Mouse (Mus musculus) thymus, adult 18-20 months (tissue): ENCODE data around the gene 1110051M20Rik.

ENCODE experiments used
- DNase-seq, 2 experiments: peaks; one replicate each; pipeline ENCODE4 v3.0.0; 2022; ENCODE audit warnings: mixed read lengths in 2 of 2

1110051M20Rik gene

DNA sequence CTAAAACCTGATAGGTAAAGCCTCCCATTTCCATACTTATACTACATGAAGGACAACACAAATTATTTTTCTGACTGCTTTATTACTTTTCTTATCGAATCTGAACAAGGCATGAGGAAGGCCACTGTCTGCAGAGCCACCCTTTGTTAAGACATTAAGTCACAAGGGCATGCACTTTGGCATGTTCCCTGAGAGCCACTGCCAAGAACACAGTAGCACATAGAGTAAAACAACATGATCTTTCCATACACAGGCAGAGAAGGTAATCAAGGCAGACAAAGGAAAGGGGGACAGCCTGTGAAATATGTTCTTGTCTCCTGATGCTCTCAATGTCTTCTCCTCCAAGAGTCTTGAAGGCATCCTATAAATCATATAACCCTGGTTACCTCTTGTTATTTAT lies 30.7 kb downstream of the 1110051M20Rik start:
- DNase-seq, result no peak

DNA sequence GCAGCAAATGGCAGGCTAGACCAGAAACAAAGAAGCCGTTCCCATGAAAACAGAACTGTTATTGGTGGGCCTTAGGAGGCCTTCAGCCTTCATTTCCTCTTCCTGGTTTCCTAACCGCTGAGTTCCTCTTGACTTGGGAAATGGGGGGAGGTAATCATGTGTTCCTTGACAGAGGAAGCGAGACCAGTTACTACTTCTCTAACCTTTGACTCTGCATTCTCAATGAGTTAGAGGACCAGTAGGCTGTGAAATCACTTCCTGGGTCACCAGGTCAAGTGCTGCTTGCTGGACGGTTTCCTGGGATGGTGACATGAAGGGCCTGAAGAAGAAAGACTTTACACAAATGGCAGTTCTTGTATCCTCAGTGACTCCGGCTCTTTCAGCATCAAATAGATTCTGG lies 32.1 kb downstream of the 1110051M20Rik start:
- no peak for DNase-seq

DNA sequence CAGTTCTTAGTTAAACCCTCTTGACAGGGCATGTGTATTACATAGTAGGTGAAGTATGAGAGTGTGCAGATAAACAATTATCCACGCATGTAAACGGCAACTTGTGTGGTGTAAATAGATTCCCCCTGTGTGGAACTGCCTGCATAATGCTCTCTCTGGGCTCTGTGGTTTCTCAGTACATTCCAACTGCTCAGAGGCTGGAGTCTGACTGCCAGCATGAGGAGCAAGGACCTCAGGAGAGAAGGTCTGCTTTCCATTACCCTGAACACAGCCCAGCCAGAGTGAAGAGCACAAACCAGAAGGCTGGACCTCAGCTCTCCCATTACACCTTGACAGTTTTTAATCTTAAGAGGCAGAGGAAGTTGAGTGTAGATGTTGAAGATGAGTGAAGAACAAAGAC lies 33.0 kb downstream of the 1110051M20Rik start:
- DNase-seq, result no peak

DNA sequence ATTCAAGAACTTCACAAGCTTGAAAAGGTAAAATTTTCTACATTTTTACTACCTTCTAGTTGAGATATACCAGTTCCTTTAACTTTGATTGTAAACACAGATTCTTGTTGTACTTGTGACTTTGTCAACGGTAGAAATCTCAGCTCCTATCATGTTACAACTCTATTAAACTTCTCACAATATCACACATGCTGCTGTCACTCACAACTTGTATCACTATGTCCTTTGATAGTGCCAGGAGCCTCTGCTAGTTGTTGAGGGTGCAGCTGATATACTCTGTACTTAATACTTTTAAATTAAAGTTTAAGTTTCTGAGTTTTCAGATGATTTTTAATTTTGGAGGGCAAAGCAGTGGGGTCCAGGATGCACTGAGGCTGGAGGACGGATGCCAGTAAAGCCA lies 36.5 kb downstream of the 1110051M20Rik start:
- no peak for DNase-seq

DNA sequence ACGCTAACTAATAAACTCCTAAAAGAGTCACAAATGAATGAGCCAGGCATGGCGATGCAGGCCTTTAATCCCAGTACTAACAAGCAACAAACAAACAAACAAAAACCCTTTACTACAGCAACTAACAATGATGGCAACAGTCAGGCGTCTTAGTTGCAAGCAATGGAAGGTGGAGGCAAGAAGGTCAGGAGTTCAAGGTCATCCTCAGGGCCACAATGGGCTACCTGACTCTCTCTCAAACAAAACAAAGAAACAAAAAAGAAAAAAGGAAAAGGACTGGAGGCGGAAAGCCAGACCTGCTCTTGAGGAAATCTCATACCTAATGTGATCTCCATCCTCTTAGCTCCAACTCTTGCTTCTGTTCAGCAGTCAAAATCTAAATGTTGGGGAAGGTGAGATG lies 39.4 kb downstream of the 1110051M20Rik start:
- no peak for DNase-seq

DNA sequence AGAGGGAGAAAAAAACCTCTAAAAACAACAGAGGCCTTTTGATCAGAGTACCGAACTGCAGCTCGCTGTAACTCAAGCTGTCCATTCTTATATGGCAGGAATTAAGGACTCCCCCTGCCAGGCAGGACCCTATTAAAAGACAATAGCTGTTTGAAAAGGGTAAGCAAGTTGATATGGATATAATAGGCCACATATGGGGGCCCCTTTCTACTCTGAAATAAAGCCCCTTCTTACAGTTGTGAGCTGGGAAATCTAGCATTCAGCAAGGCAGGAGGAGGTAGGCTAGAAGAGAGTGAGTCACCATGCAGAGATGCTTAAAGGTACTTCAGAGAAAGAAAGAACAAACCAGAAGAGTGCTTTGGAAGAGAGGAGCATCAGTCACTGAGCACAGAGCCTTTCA lies 44.8 kb downstream of the 1110051M20Rik start:
- DNase-seq, result no peak

DNA sequence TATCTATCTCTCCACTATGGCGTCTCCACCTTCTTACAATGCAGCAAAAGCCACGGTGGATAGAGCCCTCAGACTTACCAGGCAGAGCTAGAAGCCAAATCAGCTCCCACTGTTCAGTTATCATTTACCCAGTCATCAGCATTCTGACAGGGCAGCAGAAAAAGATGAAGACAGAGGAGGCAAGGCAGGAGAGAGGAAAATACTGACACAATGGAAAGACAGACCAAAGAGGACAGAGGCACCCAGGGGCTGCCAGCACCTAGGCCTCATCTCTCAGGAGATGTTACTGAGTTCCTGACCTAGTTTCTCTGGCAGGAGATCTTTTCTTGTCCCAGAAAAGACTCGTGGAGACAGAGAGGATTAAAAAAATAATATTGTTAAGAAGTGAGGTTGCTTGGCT lies 45.3 kb downstream of the 1110051M20Rik start:
- no peak for DNase-seq

DNA sequence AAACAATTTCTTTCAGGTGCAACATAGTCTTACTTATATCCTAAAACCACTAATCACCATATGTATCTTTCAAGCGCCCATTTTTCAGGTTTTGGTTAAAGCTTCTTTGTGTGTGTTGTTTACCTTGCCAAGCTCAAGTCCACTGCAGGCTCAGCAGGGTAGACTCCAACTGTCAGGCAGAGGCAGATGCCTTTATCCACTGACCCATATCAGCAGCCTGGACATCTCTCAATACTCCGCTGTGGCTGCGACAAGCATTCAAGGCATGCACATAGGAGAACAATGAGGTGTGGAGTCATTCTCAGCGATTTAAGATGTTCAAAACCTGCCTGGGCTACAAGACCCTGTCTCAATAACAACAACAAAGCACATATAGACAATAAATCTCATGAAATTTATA lies 50.4 kb downstream of the 1110051M20Rik start:
- no peak for DNase-seq

DNA sequence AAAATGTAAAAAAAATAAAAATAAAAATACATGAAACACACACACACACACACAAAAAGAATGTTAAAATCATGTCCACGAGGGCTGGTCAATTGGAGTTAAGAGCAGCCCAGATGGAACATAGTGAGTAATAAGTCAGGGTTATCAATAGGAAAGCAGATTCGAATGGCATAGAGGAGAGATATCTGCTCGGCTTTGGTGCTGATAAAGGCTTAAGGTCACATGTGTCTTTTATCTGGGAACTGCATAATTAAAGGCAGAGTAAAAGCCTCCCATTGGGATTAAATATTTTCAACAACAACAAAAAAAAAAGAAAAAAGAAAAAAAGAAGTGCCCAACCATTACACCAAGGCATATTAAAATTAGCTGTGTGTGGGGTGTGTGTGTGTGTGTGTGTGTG lies 55.8 kb downstream of the 1110051M20Rik start:
- no peak for DNase-seq

DNA sequence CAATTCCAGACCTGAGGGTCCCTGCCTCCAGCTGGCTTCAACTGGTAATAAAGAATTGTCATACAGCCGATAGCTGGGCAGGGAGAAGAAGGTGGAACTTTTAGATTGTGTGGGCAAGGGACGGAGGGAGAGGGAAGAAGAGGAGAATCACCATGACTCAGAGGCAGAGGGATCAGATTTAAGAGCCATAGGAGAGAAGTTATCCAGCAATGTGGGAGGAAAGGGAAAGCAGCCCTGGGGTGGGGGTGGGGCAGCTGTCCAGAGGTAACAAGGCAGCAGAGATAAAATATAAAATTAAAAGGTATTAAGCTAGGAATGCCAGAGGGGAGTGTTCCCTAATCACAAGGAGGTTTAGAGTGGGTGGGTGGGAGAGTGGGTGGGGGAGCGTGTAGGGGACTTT lies 56.2 kb downstream of the 1110051M20Rik start:
- no peak for DNase-seq

DNA sequence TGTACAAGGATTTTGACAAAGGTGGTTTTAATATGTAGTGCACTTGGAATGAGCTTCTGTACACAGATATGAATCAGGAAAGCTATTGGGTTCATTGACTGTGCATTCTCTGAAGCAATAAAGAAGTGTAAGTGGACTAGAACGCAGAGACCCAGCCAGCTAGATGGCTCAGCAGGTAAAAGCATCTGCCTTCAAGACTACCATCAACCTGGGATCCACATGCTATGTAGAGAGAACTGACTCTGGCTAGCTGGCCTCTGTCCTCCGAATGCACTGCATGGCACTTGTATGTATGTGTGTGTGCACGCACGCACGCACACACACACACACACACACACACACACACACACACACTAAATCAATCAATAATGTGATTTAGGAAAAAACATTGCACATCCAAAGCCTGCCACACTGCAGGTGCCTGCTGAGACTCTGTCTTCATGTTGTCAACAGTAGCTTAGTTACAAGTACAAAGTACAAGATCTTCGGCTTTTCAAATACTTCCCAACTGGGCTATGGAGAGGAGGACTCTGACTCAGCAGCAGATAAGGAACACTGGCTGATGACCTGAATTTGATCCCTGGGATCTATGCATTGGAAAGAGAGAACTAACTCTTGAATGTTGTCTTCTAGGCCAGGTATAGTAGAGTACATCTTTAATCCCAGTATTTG lies 57.1 kb downstream of the 1110051M20Rik start:
- DNase-seq, result no peak

DNA sequence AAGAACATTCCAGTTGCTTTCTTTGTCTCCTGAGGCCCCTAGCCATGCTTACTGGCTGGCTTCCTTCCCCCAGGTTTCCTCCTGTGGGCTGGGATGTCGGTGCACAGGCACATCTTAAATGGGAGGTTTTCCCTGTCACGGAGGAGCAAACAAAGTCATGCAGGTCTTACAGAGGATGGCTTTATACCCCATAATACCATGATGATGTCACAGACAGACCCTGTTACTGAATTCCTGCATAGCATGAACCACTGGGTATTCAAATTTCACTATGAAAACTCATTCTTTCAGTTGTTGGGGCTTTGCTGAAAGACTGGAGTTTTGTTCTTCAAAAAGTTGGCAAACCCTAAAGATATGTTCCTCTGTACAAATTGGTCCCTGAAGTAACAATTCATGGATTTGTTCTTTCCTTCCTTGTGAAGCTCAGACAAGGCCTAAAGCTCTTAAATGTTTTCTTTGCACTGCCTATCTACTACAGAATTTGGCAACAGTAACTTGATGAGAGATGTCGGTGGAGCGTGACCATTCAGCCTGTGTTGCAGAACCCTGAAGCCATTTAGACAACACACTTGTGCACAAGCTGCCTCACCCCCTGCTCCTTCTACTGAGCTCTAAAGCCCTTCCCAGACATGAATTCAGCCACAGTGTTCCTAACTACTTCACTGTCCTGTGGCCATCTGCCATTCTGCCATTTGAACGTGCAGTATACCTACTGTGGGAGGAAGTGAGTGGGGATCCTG lies 57.8 kb downstream of the 1110051M20Rik start:
- DNase-seq, result no peak

DNA sequence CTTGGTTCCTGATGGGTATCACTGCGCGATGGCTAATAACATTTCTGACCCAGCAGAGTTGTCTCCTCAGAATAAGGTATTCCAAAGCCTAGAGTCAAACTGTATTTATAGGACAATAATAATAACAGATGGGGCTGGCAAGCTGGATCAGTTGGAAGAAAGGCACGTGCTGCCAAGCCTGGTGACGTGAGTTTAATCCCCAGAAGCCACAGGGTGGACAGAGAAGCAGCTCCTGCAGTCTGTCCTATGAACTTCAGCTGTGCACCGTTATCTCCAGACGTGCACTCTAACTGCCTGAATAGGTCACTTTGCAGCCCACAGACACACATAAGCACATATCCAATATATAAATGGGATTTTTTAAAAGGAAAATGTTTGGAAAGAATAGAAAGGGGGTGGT lies 61.2 kb downstream of the 1110051M20Rik start:
- DNase-seq, result no peak

DNA sequence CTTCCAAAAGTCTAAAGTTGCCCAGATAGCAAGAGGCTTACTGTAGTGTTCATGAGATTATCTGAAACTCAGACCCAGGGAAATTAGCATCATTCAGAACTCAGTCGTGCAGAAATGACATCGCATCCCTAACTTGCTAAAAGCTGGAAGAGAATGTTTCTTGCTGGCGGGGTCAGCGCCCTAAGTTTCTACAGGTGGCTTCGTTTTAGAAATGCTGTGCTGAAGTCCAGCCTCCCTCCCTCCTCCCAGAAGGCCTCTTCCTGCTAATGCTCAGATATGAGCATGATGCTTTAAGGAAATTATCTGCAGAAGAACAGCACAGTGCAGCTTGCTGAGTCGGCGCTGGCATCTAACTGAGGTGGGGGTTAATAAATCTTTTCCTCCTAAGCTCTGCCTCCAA lies 67.5 kb downstream of the 1110051M20Rik start:
- no peak for DNase-seq

DNA sequence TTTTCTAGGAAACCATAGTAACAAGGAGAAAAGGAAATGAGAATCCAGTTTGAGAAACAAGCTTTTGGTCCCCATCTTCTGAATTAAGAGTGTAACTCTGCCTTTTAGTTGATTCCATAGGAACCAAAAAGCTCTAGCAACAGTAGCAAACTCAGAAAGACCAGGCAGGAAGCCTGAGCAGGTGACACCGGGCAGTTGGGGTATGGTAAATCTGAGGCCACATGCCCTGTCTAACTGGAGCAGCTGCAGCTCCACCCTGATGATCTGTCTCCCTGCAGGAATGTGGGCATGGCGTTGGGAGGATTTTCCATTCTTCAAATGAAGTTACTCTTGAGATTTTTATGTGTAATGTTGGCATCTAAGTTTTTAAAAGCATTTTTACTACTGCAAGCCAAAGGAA lies 74.2 kb downstream of the 1110051M20Rik start:
- no peak for DNase-seq

DNA sequence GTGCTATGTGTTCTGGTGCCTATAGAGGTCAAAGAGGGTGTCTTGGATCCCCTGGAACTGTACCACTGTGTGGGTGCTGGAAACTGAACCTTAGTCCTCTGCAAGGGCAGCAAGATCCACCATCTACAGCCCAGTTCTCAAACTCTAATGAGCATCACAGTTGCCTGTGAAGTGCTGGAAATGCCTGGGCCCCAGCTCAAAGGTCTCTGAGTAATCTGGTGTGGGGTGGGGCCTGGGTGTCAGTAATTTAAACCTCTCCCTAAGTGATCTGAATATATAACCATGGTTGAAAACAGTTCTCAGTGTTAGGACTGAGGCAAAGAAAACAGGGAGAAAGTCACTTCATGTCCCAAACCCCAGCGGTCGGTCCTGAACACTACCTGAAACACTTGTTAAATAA lies 81.2 kb downstream of the 1110051M20Rik start:
- DNase-seq, result no peak

DNA sequence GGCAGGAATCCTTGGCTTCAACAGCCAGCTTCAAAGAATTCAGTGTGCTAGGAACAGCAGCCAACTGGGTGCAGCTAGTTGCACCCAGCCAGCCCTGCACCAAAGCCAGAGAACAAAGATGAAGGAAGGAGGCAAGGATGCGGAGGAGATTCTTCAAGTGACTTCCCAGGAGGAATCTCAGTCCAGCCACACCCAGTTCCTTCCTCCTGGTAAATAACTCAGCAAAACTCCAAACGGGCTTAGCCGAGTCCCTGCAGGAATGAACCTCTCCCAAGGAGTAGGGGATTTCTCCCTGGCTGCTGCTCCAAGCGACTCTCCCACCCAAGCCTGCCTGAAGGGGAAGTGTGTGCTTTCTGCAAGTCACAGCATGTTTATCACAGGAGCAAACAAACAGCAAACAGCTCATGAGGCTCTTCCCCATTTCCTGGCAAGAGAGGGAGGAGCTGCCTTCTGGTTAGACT lies 83.4 kb downstream of the 1110051M20Rik start:
- DNase-seq, result no peak

DNA sequence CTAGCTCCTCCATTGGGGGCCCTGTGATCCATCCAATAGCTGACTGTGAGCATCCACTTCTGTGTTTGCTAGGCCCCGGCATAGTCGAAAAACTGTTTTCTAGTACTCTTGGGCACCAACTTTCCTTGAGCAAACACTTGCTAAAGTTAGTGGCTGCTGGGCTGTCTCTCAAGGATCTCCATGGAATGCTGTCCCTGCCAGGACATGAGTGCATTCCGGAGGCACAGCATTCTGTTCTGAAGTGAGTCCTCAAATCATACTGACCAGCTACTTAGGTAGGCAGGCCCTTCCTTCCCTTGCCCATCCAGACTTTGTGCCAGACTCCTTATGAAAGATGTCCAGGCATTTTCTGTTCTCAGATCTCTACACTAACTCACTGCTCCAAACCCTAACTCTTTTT lies 88.7 kb downstream of the 1110051M20Rik start:
- DNase-seq, result no peak

DNA sequence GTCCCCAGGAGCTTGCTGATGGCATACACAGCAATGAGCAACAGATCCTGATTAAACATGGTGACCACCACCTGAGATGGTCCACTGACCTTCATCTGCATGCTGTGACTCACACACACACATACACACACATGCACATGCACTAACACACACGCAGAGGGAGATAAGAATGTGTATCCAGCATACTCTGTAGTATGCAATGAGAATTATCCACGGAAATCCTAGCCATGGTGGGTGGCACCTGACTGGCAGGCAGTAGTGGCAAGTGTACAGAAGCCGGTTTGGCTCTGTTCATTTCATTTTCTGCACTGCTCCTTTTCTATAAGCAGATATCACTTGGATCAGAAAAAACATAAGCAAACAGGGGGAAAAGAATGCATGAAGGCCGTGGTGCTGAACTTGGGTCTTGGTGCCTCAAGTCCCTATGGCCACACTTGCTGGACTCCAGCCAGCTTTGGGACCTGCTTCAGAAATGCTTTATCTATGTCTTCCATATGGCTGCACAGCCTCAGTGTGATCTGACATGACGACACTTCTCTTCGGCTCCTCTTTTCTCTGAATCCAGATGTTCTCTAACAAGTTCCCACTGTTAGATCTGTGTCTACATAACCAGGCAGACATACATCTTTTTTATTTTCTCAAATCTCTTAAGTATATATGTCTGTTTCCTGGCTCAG lies 89.6 kb downstream of the 1110051M20Rik start:
- DNase-seq, result no peak

DNA sequence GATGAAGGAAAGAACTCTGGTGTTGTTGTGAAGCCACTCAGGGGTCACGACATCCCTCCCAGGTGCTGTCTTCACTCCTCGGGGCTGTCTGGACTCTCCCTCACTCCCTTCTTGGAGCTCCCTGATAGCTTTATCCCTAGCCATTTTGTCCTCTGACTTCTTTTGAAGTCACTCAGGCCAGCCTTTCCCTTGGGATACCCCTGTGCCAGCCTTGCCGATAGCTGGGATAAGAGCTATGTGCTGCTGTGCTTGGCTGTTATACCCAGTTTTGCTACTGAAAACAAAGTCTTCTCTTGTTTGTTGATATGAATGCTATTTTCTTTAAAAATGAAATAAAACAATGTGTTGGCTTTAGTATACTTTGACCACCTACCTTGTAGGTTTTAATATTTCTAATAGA lies 90.7 kb downstream of the 1110051M20Rik start:
- DNase-seq, result no peak

DNA sequence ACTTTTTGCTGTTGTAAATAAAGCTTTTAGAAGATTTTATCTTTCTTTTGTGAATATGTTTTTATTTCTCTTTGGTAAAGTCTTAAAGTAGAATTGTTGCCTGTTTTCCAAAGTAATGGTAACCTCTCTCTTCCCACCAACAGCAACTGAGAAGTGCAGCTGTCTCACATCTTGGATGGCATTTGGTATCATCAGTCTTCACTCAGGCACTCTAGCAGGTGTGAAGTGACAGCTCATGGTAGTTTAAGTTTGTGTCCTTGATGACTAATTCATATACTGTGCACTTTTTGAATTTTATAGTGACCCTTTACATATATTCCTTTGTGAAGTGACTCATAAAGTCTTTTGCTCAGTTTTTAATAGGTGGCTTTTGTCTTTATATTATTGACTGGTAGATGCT lies 92.7 kb downstream of the 1110051M20Rik start:
- DNase-seq, result no peak

DNA sequence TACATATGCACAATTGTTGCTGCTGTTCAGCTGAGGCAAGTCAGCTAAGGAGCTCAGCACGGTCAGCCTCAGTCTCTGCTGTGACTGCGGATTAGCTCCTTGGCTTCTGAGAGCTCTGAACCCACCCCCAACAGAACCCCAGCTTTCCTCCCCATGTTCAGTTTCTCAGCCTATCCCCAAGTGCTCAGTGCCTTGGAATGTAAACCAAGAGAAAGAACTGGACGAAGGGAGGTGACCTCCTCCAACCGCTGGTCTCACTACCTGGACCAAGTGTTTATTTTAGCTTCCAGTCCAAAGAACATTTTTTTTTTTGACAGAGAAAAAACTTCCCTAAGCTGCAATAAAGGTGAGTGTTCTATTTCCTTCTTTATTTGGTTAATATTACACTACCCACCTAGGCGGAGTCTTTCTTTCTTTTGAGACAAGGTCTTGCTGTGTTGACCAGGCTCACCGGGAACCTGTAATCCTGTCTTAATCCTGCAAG lies 94.5 kb downstream of the 1110051M20Rik start:
- no peak for DNase-seq

DNA sequence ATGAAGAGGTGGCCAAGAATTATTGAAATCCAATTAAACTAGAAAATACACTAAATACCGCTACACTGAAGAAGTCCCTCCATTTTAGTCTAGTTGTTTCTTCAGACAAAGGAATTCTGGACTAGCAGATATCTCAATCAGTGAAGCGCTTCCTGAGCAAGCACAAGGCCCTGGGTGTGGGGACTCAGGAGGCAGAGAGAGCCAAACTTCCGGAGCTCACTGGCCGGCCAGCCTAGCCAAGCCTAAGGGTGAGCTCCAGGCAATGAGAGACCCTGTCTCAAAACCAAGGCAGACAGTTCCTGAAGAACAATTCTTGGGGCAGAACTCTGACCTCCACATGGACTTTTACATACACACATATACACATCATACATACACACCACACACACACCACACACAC lies 95.6 kb downstream of the 1110051M20Rik start:
- DNase-seq, result no peak

DNA sequence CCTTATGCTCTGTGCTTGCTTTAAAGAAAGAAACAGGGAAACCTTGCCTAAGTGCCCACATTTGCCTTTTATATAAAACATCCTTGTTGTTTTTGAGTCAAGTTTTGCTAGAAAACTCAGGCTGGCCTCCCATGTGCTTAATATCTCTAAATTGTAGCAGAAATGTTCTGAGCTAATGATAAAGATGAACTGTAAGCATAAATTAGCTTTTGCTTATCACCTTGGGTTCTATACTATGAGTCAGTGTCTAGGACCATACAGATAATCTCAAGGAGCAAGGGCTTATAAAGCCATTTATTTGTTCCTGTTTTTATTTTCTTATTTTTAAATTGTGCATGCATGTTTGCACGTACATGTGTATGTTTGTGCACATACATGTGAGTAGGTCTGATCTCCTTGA lies 98.9 kb downstream of the 1110051M20Rik start:
- DNase-seq, result no peak
